Mouse (Mus musculus) limb, embryonic 13.5 days (tissue): Measurements from ENCODE around the gene Ccni. TPM values are rescaled to one million over a fixed set of nuclear protein-coding genes. Genes with fewer than 3 reads are reported as not detected.

Source experiments
- ATAC-seq: fragments of 200-750 bp; cut with Nextera tagmentation; 2 replicates; pipeline ENCODE4 v1.8.0; 2017; ENCODE audit warnings: low read depth, moderate number of reproducible peaks, moderate TSS enrichment; ENCODE audit not compliant: low FRiP score
- H3K27ac ChIP-seq: fragments of 300-500 bp; sonication (generic); 2 replicates; pipeline ENCODE4 v1.5.1; 2015; ENCODE audit warnings: inconsistent platforms, mild to moderate bottlenecking, moderate library complexity
- H3K27me3 ChIP-seq: fragments of 300-500 bp; sonication (generic); 2 replicates; pipeline ENCODE4 v1.6.1; 2015; ENCODE audit warnings: mild to moderate bottlenecking, inconsistent platforms
- H3K36me3 ChIP-seq: fragments of 300-500 bp; sonication (generic); 2 replicates; pipeline ENCODE4 v1.6.1; 2015; ENCODE audit warnings: inconsistent platforms, mild to moderate bottlenecking, moderate library complexity
- H3K4me1 ChIP-seq: fragments of 300-500 bp; sonication (generic); 2 replicates; pipeline ENCODE4 v1.6.1; 2015; ENCODE audit warnings: inconsistent platforms
- H3K4me2 ChIP-seq: fragments of 300-500 bp; sonication (generic); replicated peaks from 2 replicates; pipeline ENCODE4 v1.6.1; 2015; ENCODE audit warnings: inconsistent platforms, mild to moderate bottlenecking, moderate library complexity
- H3K4me3 ChIP-seq: fragments of 300-500 bp; sonication (generic); 2 replicates; pipeline ENCODE4 v1.5.1; 2015; ENCODE audit warnings: moderate library complexity, mild to moderate bottlenecking, inconsistent platforms
- H3K9ac ChIP-seq: fragments of 300-500 bp; sonication (generic); 2 replicates; pipeline ENCODE4 v1.6.1; 2015; ENCODE audit warnings: mild to moderate bottlenecking, inconsistent platforms
- H3K9me3 ChIP-seq: fragments of 300-500 bp; sonication (generic); 2 replicates; pipeline ENCODE4 v1.6.1; 2016; ENCODE audit warnings: inconsistent platforms
- WGBS: fragments of 180-500 bp; shearing (Covaris S2); methylation state at CpG from one replicate; pipeline ENCODE4 v1.1.7; 2015; 5-methylcytosine and 5-hydroxymethylcytosine counted together
- polyA plus RNA-seq: library from polyadenylated mRNA; unstranded; fragments of >200 nt; fragmentation: Nextera tagmentation; extraction: Ambion mirVana; gene quantifications from 2 replicates; pipeline ENCODE4 v1.2.1, GENCODE M21; 2015

Ccni gene
- polyA plus RNA-seq, 1 experiment from 2014 or later, result 114 TPM

DNA sequence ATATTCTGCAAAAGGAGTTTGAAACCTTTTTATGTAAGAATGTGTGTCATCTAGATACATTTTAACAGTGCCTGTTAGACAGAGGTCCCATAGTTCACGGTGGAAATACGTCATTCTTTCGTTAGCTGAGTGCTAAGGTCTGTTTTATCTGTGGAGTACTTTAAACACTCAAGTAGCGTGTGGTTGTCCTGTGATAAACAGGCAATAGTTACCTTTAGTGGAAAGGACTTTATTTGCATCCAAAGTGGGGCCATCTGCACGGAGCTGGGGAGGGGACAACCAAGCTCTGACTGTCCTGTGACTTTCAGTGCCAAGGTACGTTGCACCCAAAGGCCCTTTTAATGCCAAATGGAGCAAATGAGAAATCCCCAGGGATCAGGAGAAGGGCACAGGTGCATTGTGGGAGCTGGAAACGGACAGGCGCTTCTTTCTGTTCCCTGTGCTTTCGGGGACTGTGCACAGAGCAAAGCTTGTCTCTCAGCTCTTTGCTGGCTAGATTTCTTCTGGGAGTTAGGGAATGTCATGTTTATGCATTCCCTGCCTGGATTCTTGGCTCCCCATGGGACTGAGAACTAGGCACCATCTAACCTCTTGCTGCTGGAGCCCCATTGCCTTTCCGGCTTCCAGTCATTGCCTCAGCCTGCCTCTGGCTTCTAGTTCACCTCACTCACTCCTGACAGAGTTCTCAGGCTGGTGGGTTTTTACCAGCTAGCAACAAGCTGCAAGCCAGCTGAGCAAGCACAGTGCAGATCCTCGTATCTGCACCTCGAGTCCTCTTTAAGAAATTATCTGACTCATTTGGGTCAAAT lies 56.1 kb downstream of the Ccni start:
- H3K9me3 ChIP-seq, result no peaks in the 10 kb centered on the region
- H3K27me3 ChIP-seq, result no peaks in the 10 kb centered on the region
- peaks cover 59% of the 10 kb centered on the region for H3K36me3 ChIP-seq
- no peak for ATAC-seq
- H3K4me3 ChIP-seq, result no peak overlapping the region
- H3K27ac ChIP-seq, result no peak overlapping the region
- 81% methylated on average over 12 of the region's 12 CpGs for WGBS
- no peak overlapping the region for H3K4me2 ChIP-seq
- H3K9ac ChIP-seq, result no peak overlapping the region
- peaks cover 57% of the 10 kb centered on the region for H3K4me1 ChIP-seq

DNA sequence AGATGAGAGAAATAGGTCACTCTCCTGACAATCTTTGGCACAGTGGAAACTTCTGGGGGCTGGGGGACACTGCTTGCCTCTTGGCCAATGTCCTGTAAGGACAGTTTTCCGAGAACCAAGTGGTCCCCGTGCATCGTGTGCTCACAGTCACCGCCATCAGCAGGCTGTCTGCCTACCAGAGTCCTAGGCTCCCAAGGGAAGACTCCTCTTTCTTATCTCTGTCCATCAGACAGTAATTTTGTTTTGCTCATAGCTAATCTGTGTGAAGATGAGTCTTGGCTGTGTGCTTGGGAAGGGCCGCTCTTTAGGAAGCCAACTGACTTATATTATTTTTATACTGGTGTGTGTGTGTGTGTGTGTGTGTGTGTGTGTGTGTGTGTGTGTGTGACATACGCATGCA lies 60.8 kb downstream of the Ccni start:
- H3K36me3 ChIP-seq, result peaks cover 62% of the 10 kb centered on the region

DNA sequence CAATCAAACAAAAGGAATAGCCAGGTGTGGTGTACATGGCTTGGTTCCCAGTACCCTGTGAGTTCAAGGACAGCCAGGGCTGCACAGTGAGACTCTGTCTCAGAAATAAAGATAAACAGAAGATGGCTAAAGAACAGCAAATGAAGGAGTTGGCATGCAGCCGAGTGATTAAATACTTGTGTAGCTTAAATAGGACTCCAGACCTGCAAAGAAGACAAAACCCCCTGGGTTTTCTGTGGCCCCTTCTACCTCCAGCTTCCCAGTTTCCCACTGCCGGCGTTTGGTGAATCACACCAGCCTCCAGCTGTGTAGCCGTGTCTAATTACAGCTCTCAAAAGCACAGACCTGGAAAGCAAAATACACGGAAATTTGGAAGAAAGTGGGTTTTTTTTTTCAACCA lies 61.4 kb downstream of the Ccni start:
- no peak overlapping the region for H3K4me3 ChIP-seq
- 15% methylated on average over 5 of the region's 5 CpGs for WGBS
- H3K27me3 ChIP-seq, result no peaks in the 10 kb centered on the region
- no peaks in the 10 kb centered on the region for H3K9me3 ChIP-seq
- 0 out of 2 replicates have a peak overlapping the region, but pooled peaks have one; percentile 3 for H3K4me2 ChIP-seq
- ATAC-seq, result no peak; the same call in 1 of the 2 replicates
- no peak overlapping the region for H3K9ac ChIP-seq
- peak overlapping the region; percentile 56 for H3K27ac ChIP-seq
- peaks cover 62% of the 10 kb centered on the region for H3K36me3 ChIP-seq
- H3K4me1 ChIP-seq, result peaks cover 46% of the 10 kb centered on the region

More for the DNA sequence above, 60.8 kb downstream of the Ccni start:
- Histone ChIP-seq H3K4me1 (peaks cover 52% of the 10 kb centered on the region), H3K4me2 (no peak overlapping the region), H3K27me3 (no peaks in the 10 kb centered on the region), H3K9me3 (no peaks in the 10 kb centered on the region), H3K27ac (no peak overlapping the region; the same call in 1 of the 2 replicates), H3K4me3 (no peak overlapping the region), H3K9ac (peak overlapping the region; percentile 31; the same call in 1 of the 2 replicates)
- WGBS, result 78% methylated on average over 6 of the region's 6 CpGs
- ATAC-seq, result no peak

DNA sequence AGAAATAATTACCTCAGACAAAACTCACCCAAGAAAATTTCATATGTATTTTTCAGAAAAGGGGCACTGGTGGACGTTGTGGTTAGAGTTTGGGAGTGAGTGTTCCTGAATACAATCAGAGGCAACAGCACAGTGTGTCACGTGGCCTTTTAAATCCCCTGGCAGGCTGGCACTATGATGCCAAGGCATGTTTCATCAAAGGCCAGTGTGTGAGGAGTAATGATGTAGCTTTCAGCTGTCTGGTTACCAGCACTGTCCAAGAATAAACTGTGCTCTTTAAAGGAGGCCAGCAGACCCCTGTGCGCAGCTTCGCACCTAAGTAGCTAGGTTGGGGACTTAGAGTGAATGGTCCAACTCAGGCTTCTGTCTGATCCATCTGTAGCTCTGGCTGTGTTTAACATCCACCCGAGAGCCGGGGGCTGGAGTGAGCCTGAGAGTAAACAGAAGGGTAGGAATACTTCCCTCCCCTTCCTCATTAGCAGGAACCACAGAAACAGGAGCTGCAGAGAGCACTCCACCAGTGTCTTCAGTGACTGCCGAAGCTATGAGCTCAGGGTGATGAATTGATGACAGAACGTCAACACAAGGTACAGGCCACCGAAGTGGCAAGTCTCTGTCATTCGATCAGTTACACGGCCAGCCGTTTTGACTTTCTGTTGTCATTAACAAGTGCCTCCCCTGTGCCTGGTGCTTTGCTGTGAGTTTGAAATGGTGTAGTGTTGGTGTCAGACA lies 62.8 kb downstream of the Ccni start:
- ATAC-seq, result no peak
- Histone ChIP-seq H3K4me3 (no peak overlapping the region), H3K36me3 (peaks cover 64% of the 10 kb centered on the region), H3K4me1 (peaks cover 43% of the 10 kb centered on the region), H3K4me2 (no peak overlapping the region), H3K9ac (no peak overlapping the region), H3K27me3 (no peaks in the 10 kb centered on the region), H3K27ac (no peak overlapping the region), H3K9me3 (no peaks in the 10 kb centered on the region)
- 47% methylated on average over 12 of the region's 12 CpGs for WGBS

DNA sequence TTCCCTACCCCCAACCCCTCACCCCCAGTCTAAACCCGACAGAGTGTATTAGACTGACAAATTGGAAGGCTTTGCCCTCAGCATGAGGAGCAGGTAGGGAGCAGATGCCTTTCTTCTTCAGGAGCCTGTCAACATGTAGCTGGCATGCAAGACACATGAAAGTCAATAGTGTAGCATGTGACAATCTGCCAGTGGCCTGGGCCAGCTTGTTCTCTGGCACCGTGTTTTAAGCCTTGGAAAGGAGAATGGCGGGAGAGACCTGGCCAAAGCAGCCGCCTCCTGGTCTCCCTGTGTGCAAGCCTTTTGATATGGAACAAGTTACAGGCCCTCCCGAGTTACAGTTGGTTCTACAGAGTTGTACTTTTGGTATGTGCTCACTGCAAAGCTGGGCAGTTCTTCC lies 65.5 kb downstream of the Ccni start:
- H3K27me3 ChIP-seq, result no peaks in the 10 kb centered on the region
- no peak overlapping the region for H3K27ac ChIP-seq
- 85% methylated on average over 5 of the region's 5 CpGs for WGBS
- no peak overlapping the region for H3K9ac ChIP-seq
- peaks cover 46% of the 10 kb centered on the region for H3K36me3 ChIP-seq
- peaks cover 53% of the 10 kb centered on the region for H3K4me1 ChIP-seq
- no peak overlapping the region for H3K4me2 ChIP-seq
- no peaks in the 10 kb centered on the region for H3K9me3 ChIP-seq
- ATAC-seq, result no peak
- H3K4me3 ChIP-seq, result no peak overlapping the region

DNA sequence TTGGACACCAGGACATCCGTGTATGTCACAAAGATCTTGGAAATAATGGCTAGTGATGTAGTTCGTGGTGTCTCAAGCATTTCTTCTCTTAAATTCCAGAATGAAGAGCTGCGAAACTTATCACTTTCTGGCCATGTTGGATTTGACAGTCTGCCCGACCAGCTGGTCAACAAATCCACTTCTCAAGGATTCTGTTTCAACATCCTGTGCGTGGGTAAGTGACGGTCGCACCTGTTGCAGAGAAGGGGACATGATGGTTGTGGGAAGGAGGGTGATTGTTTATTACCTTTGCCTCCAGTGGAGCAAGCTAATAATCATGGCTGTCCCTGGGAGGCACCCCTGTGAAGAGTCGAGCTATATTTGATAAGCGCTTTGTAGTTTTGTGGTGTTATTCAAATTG lies 66.9 kb downstream of the Ccni start:
- Histone ChIP-seq H3K4me1 (peaks cover 53% of the 10 kb centered on the region), H3K9ac (no peak overlapping the region), H3K36me3 (peaks cover 46% of the 10 kb centered on the region), H3K4me2 (no peak overlapping the region), H3K4me3 (no peak overlapping the region), H3K27ac (no peak overlapping the region), H3K27me3 (no peaks in the 10 kb centered on the region), H3K9me3 (no peaks in the 10 kb centered on the region)
- no peak for ATAC-seq
- 85% methylated on average over 9 of the region's 9 CpGs for WGBS

DNA sequence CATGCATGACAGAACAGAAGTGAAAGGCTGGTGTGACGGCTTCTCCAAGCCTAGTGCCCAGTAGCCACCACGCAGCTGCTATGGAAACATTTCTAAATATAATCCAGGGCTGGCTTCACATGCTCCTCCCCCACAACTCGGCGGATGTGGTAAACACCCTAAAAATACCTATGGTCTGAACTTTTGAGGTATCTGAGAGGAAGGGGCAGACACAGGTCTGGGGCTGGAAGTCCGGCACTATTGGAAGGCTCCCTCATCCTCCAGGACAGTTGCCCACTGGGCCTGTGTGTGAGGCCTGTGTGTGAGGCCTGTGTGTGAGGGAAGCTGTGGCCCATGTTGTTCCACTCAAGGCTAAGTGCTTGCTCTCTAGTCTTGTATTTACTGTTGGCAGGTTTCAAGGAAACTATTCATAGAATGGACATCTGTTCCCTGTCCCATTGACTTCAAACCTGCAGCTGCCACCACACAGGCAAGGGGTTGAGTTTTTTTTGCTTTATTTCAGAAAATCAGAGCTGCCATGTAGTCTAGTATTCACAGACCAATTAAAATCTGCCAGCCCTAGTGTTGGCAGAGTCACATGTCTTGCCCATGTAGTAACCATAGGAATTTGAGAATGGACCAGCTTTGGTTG lies 69.2 kb downstream of the Ccni start:
- WGBS, result 46% methylated on average over 5 of the region's 5 CpGs
- H3K9ac ChIP-seq, result no peak overlapping the region
- peak; percentile 62 for ATAC-seq
- H3K4me3 ChIP-seq, result no peak overlapping the region
- H3K27ac ChIP-seq, result peak overlapping the region; percentile 74
- H3K4me2 ChIP-seq, result peak overlapping the region; percentile 12; the same call in 1 of the 2 replicates
- H3K9me3 ChIP-seq, result no peaks in the 10 kb centered on the region
- H3K27me3 ChIP-seq, result no peaks in the 10 kb centered on the region
- H3K36me3 ChIP-seq, result peaks cover 30% of the 10 kb centered on the region
- peaks cover 64% of the 10 kb centered on the region for H3K4me1 ChIP-seq

DNA sequence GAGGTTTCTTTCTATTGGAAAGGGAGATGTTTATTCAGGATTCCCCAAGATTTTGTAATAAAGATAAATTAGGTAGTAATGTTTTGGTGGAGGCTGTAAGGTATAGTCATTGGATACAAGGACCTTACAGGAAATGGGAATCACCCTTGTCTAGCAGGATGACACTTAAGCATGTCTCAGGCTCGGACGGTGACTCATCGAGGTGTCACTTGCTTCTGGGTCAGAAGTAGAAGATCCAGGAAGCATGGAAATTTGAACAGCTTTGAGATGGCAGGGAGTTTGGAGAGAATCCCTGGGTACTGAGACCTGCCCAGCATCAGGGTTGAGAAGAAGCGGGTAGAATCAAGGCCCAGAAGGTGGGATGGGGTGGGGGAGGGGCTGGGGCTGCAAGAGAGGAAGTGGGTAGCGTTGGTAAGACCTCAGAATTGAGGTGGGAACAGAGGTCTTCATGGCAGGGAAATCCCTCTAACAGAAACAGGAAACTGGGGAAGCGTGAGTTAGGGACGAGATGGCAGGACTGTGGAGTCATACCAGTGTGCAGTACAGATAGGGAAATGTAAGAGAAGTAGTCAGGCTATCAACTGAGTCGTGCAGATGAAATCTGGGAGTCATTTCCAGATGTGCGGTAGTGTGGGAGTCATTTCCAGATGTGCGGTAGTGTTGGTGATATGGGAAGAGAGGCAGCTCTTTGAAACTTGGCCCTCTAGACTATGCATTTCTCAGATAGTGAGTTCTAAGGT lies 70.8 kb downstream of the Ccni start:
- no peak overlapping the region for H3K27ac ChIP-seq
- H3K4me1 ChIP-seq, result peaks cover 77% of the 10 kb centered on the region
- 46% methylated on average over 10 of the region's 10 CpGs for WGBS

DNA sequence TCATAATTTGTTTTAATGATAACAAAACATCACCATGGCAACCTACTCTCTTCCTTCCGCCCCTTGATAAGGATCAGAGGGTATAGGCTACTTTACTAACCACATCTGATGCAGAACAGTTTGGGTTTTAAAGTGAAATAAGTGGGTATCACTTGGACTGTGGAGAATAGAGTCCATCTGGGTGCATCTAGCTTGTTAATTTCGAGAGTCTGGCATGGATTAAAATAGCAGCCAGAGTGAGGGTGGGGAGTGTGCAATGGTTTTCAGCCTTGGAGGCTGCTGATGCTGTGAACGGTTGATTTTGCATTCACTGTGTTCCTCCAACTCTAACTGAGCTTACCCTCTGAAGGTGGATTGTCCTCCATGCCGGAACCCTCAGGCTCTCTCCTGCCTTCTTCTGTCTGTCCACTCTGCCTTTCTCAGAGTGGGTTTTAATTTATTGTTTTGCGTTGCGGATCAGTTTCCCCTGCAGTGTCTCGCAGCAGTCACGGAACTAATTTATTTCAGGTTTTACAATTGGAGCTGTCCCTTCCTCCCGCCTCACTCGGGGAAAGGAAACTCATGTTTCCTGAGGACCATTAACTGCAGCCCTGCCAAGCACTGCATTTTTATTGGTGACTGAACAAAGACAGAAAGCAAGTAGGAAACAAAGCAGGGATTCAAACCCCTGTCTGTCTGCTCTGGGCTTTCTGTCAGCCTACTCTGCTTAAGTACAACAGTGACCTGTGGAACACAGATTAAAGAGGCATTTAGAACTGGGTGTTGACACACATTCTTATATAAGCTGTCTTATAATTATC lies 72.7 kb downstream of the Ccni start:
- H3K4me3 ChIP-seq, result no peak overlapping the region
- H3K4me1 ChIP-seq, result peaks cover 93% of the 10 kb centered on the region
- no peaks in the 10 kb centered on the region for H3K27me3 ChIP-seq
- no peaks in the 10 kb centered on the region for H3K36me3 ChIP-seq
- WGBS, result 6% methylated on average over 10 of the region's 10 CpGs
- H3K4me2 ChIP-seq, result peak overlapping the region; percentile 51
- no peaks in the 10 kb centered on the region for H3K9me3 ChIP-seq
- no peak overlapping the region for H3K9ac ChIP-seq
- H3K27ac ChIP-seq, result peak overlapping the region; percentile 67
- ATAC-seq, result no peak; the same call in 1 of the 2 replicates

More for the DNA sequence above, 70.8 kb downstream of the Ccni start:
- Histone ChIP-seq H3K4me2 (no peak overlapping the region), H3K27me3 (no peaks in the 10 kb centered on the region), H3K36me3 (peaks cover 15% of the 10 kb centered on the region), H3K4me3 (no peak overlapping the region), H3K9me3 (no peaks in the 10 kb centered on the region), H3K9ac (no peak overlapping the region)
- ATAC-seq, result no peak
